Mouse (Mus musculus): ENCODE data around the gene Scaper. TPM values are rescaled to one million over a fixed set of nuclear protein-coding genes. Genes with fewer than 3 reads are reported as not detected.
A peak's percentile ranks its signal among the peaks of the same experiment; 100 is the strongest.

The Scaper gene
- polyA plus RNA-seq, 1 experiment from 2014 or later: 12.3 TPM

GRCm38 (mm10) chr9:55608701-55609531, 329.0 kb downstream of the Scaper start:
- H3K27ac ChIP-seq (replicated peaks): no peak overlapping the region
- ATAC-seq (ENCODE audit: insufficient number of reproducible peaks, low FRiP score, low TSS enrichment, low read depth): no peak
- no peaks in the 10 kb centered on the region for H3K36me3 ChIP-seq
- H3K9ac ChIP-seq: no peak overlapping the region
- H3K4me1 ChIP-seq: no peaks in the 10 kb centered on the region
- no peak overlapping the region for H3K4me2 ChIP-seq (replicated peaks)
- 35% methylated on average over 7 of the region's 7 CpGs for WGBS
- no peak overlapping the region for H3K4me3 ChIP-seq (replicated peaks)
- no peaks in the 10 kb centered on the region for H3K27me3 ChIP-seq
- H3K9me3 ChIP-seq (replicated peaks): no peaks in the 10 kb centered on the region

- H3K4me3 ChIP-seq (replicated peaks): no peak overlapping the region
- H3K4me1 ChIP-seq: no peaks in the 10 kb centered on the region
- no peak overlapping the region for H3K4me2 ChIP-seq (replicated peaks)
- H3K27ac ChIP-seq (replicated peaks): no peak overlapping the region
- H3K27me3 ChIP-seq: no peaks in the 10 kb centered on the region
- no peaks in the 10 kb centered on the region for H3K9me3 ChIP-seq (replicated peaks)
- no peak overlapping the region for H3K9ac ChIP-seq
- ATAC-seq (ENCODE audit: insufficient number of reproducible peaks, low FRiP score, low TSS enrichment, low read depth): no peak
- H3K36me3 ChIP-seq: no peaks in the 10 kb centered on the region
Measured at GRCm38 (mm10) chr9:55598594-55598993, 339.3 kb downstream of the Scaper start.

GRCm38 (mm10) chr9:55586141-55586540, 351.8 kb downstream of the Scaper start:
- 84% methylated on average over 6 of the region's 6 CpGs for WGBS
- Histone ChIP-seq H3K9ac (no peak overlapping the region), H3K9me3 (replicated peaks) (no peaks in the 10 kb centered on the region), H3K4me1 (no peaks in the 10 kb centered on the region), H3K27me3 (no peaks in the 10 kb centered on the region), H3K36me3 (no peaks in the 10 kb centered on the region), H3K4me2 (replicated peaks) (no peak overlapping the region), H3K4me3 (replicated peaks) (no peak overlapping the region), H3K27ac (replicated peaks) (no peak overlapping the region)
- no peak for ATAC-seq (ENCODE audit: insufficient number of reproducible peaks, low FRiP score, low TSS enrichment, low read depth)

GRCm38 (mm10) chr9:55581414-55581813, 356.5 kb downstream of the Scaper start:
- 41% methylated on average over 3 of the region's 3 CpGs for WGBS
- no peaks in the 10 kb centered on the region for H3K4me1 ChIP-seq
- H3K4me3 ChIP-seq (replicated peaks): no peak overlapping the region
- H3K4me2 ChIP-seq (replicated peaks): no peak overlapping the region
- no peak for ATAC-seq (ENCODE audit: insufficient number of reproducible peaks, low FRiP score, low TSS enrichment, low read depth)
- H3K36me3 ChIP-seq: no peaks in the 10 kb centered on the region
- no peak overlapping the region for H3K27ac ChIP-seq (replicated peaks)
- H3K27me3 ChIP-seq: no peaks in the 10 kb centered on the region
- no peaks in the 10 kb centered on the region for H3K9me3 ChIP-seq (replicated peaks)
- no peak overlapping the region for H3K9ac ChIP-seq

GRCm38 (mm10) chr9:55576571-55576970, 361.3 kb downstream of the Scaper start:
- Histone ChIP-seq H3K27ac (replicated peaks) (no peak overlapping the region), H3K27me3 (no peaks in the 10 kb centered on the region), H3K36me3 (no peaks in the 10 kb centered on the region), H3K4me1 (no peaks in the 10 kb centered on the region), H3K4me3 (replicated peaks) (no peak overlapping the region), H3K9me3 (replicated peaks) (no peaks in the 10 kb centered on the region), H3K9ac (no peak overlapping the region), H3K4me2 (replicated peaks) (no peak overlapping the region)
- WGBS: 56% methylated on average over 1 of the region's 1 CpGs
- ATAC-seq (ENCODE audit: insufficient number of reproducible peaks, low FRiP score, low TSS enrichment, low read depth): no peak

GRCm38 (mm10) chr9:55571071-55571470, 366.8 kb downstream of the Scaper start:
- WGBS: 81% methylated on average over 1 of the region's 1 CpGs

GRCm38 (mm10) chr9:55568466-55569159, 369.3 kb downstream of the Scaper start:
- ATAC-seq (ENCODE audit: insufficient number of reproducible peaks, low FRiP score, low TSS enrichment, low read depth): no peak
- no peak overlapping the region for H3K4me3 ChIP-seq (replicated peaks)
- H3K4me2 ChIP-seq (replicated peaks): no peak overlapping the region
- H3K27me3 ChIP-seq: no peaks in the 10 kb centered on the region
- no peaks in the 10 kb centered on the region for H3K4me1 ChIP-seq
- no peaks in the 10 kb centered on the region for H3K36me3 ChIP-seq
- no peak overlapping the region for H3K9ac ChIP-seq
- H3K27ac ChIP-seq (replicated peaks): no peak overlapping the region
- WGBS: 52% methylated on average over 5 of the region's 5 CpGs
- H3K9me3 ChIP-seq (replicated peaks): no peaks in the 10 kb centered on the region

More at GRCm38 (mm10) chr9:55571071-55571470, 366.8 kb downstream of the Scaper start:
- Histone ChIP-seq H3K27ac (replicated peaks) (no peak overlapping the region), H3K36me3 (no peaks in the 10 kb centered on the region), H3K4me3 (replicated peaks) (no peak overlapping the region), H3K4me1 (no peaks in the 10 kb centered on the region), H3K9ac (no peak overlapping the region), H3K9me3 (replicated peaks) (no peaks in the 10 kb centered on the region), H3K4me2 (replicated peaks) (no peak overlapping the region), H3K27me3 (no peaks in the 10 kb centered on the region)
- ATAC-seq (ENCODE audit: insufficient number of reproducible peaks, low FRiP score, low TSS enrichment, low read depth): no peak

- no peaks in the 10 kb centered on the region for H3K36me3 ChIP-seq
- no peak overlapping the region for H3K27ac ChIP-seq (replicated peaks)
- H3K27me3 ChIP-seq: no peaks in the 10 kb centered on the region
- no peaks in the 10 kb centered on the region for H3K4me1 ChIP-seq
- H3K9me3 ChIP-seq (replicated peaks): no peaks in the 10 kb centered on the region
- H3K4me2 ChIP-seq (replicated peaks): no peak overlapping the region
- no peak; the same call in 1 of the 2 replicates for ATAC-seq (ENCODE audit: insufficient number of reproducible peaks, low FRiP score, low TSS enrichment, low read depth)
- no peak overlapping the region for H3K9ac ChIP-seq
- WGBS: 65% methylated on average over 1 of the region's 1 CpGs
- H3K4me3 ChIP-seq (replicated peaks): no peak overlapping the region
Measured at GRCm38 (mm10) chr9:55560960-55561359, 377.0 kb downstream of the Scaper start.

- Histone ChIP-seq H3K4me3 (replicated peaks) (no peak overlapping the region), H3K9ac (no peak overlapping the region), H3K9me3 (replicated peaks) (no peaks in the 10 kb centered on the region), H3K4me2 (replicated peaks) (no peak overlapping the region), H3K4me1 (no peaks in the 10 kb centered on the region), H3K27ac (replicated peaks) (no peak overlapping the region), H3K27me3 (0 out of 2 replicates have a peak, but pooled peaks cover 5% of the 10 kb centered on the region), H3K36me3 (no peaks in the 10 kb centered on the region)
- 64% methylated on average over 1 of the region's 1 CpGs for WGBS
- ATAC-seq (ENCODE audit: insufficient number of reproducible peaks, low FRiP score, low TSS enrichment, low read depth): no peak
Measured at GRCm38 (mm10) chr9:55554986-55555385, 382.9 kb downstream of the Scaper start.

GRCm38 (mm10) chr9:55549302-55549890, 388.5 kb downstream of the Scaper start:
- 8% methylated on average over 16 of the region's 16 CpGs for WGBS
- H3K4me1 ChIP-seq: peaks cover 24% of the 10 kb centered on the region
- ATAC-seq (ENCODE audit: insufficient number of reproducible peaks, low FRiP score, low TSS enrichment, low read depth): no peak
- no peaks in the 10 kb centered on the region for H3K36me3 ChIP-seq
- H3K9me3 ChIP-seq (replicated peaks): no peaks in the 10 kb centered on the region
- H3K9ac ChIP-seq: no peak overlapping the region
- H3K27ac ChIP-seq (replicated peaks): no peak overlapping the region
- H3K4me3 ChIP-seq (replicated peaks): no peak overlapping the region; the same call in 1 of the 2 replicates
- peaks cover 57% of the 10 kb centered on the region for H3K27me3 ChIP-seq
- peak overlapping the region; percentile 3; the same call in 1 of the 2 replicates for H3K4me2 ChIP-seq (replicated peaks)

GRCm38 (mm10) chr9:55548871-55549270, 389.0 kb downstream of the Scaper start:
- no peak overlapping the region for H3K4me2 ChIP-seq (replicated peaks)
- no peak overlapping the region for H3K9ac ChIP-seq
- H3K36me3 ChIP-seq: no peaks in the 10 kb centered on the region
- 28% methylated on average over 3 of the region's 3 CpGs for WGBS
- H3K9me3 ChIP-seq (replicated peaks): no peaks in the 10 kb centered on the region
- H3K4me3 ChIP-seq (replicated peaks): no peak overlapping the region
- H3K4me1 ChIP-seq: peaks cover 30% of the 10 kb centered on the region
- H3K27me3 ChIP-seq: peaks cover 62% of the 10 kb centered on the region
- ATAC-seq (ENCODE audit: insufficient number of reproducible peaks, low FRiP score, low TSS enrichment, low read depth): no peak
- no peak overlapping the region for H3K27ac ChIP-seq (replicated peaks)

All from embryonic facial prominence, embryonic 15.5 days (tissue).